Mouse (Mus musculus): ENCODE data around the gene Asic4. TPM values are rescaled to one million over a fixed set of nuclear protein-coding genes. Genes with fewer than 3 reads are reported as not detected.
A peak's percentile ranks its signal among the peaks of the same experiment; 100 is the strongest.

Asic4 gene
- polyA plus RNA-seq, 1 experiment from 2014 or later: 2.9 TPM

GRCm38 (mm10) chr1:75480036-75480435 lies 29.8 kb downstream of the Asic4 start:
- peak overlapping the region; percentile 89 for H3K4me2 ChIP-seq (ENCODE audit: low read depth)
- peaks cover 6% of the 10 kb centered on the region for H3K36me3 ChIP-seq (ENCODE audit: control insufficient read depth, insufficient read depth, low read length)
- H3K4me3 ChIP-seq (ENCODE audit: low read depth, low read length): peak overlapping the region; percentile 84
- H3K27ac ChIP-seq (ENCODE audit: low read depth, low read length): no peak overlapping the region
- no peaks in the 10 kb centered on the region for H3K9me3 ChIP-seq (ENCODE audit: control insufficient read depth, low read length)
- peaks cover 17% of the 10 kb centered on the region for H3K4me1 ChIP-seq (ENCODE audit: control insufficient read depth, insufficient read depth, low read length)
- DNase-seq (ENCODE audit: low spot score) (no peak), ATAC-seq (ENCODE audit: insufficient read depth, low FRiP score, low TSS enrichment) (no peak)
- peaks cover 16% of the 10 kb centered on the region for H3K27me3 ChIP-seq (ENCODE audit: control insufficient read depth, insufficient read depth, low read length)
- WGBS: 16% methylated on average over 13 of the region's 13 CpGs
- peak overlapping the region; percentile 75 for H3K9ac ChIP-seq (ENCODE audit: low read length)

GRCm38 (mm10) chr1:75480735-75481134 lies 30.5 kb downstream of the Asic4 start:
- H3K4me1 ChIP-seq (ENCODE audit: control insufficient read depth, insufficient read depth, low read length): peaks cover 17% of the 10 kb centered on the region
- 82% methylated on average over 7 of the region's 7 CpGs for WGBS
- no peak for ATAC-seq (ENCODE audit: insufficient read depth, low FRiP score, low TSS enrichment)
- H3K27ac ChIP-seq (ENCODE audit: low read depth, low read length): no peak overlapping the region
- H3K9ac ChIP-seq (ENCODE audit: low read length): no peak overlapping the region
- no peak for DNase-seq (ENCODE audit: low spot score)
- H3K36me3 ChIP-seq (ENCODE audit: control insufficient read depth, insufficient read depth, low read length): peaks cover 2% of the 10 kb centered on the region
- H3K4me3 ChIP-seq (ENCODE audit: low read depth, low read length): no peak overlapping the region
- H3K27me3 ChIP-seq (ENCODE audit: control insufficient read depth, insufficient read depth, low read length): peaks cover 23% of the 10 kb centered on the region
- H3K4me2 ChIP-seq (ENCODE audit: low read depth): peak overlapping the region; percentile 89
- H3K9me3 ChIP-seq (ENCODE audit: control insufficient read depth, low read length): no peaks in the 10 kb centered on the region

GRCm38 (mm10) chr1:75486561-75486960 lies 36.3 kb downstream of the Asic4 start:
- WGBS: 5% methylated on average over 24 of the region's 24 CpGs
- peak overlapping the region; percentile 37; the same call in 1 of the 2 replicates for H3K4me3 ChIP-seq (ENCODE audit: low read depth, low read length)
- peaks cover 9% of the 10 kb centered on the region; the same call in 1 of the 2 replicates for H3K4me1 ChIP-seq (ENCODE audit: control insufficient read depth, insufficient read depth, low read length)
- no peak overlapping the region for H3K9ac ChIP-seq (ENCODE audit: low read length)
- H3K4me2 ChIP-seq (ENCODE audit: low read depth): peak overlapping the region; percentile 58
- no peak overlapping the region for H3K27ac ChIP-seq (ENCODE audit: low read depth, low read length)
- no peaks in the 10 kb centered on the region; the same call in 1 of the 2 replicates for H3K36me3 ChIP-seq (ENCODE audit: control insufficient read depth, insufficient read depth, low read length)
- peaks cover 48% of the 10 kb centered on the region for H3K27me3 ChIP-seq (ENCODE audit: control insufficient read depth, insufficient read depth, low read length)
- DNase-seq (ENCODE audit: low spot score) (no peak), ATAC-seq (ENCODE audit: insufficient read depth, low FRiP score, low TSS enrichment) (no peak)
- H3K9me3 ChIP-seq (ENCODE audit: control insufficient read depth, low read length): no peaks in the 10 kb centered on the region

GRCm38 (mm10) chr1:75487040-75487404 lies 36.8 kb downstream of the Asic4 start:
- H3K27me3 ChIP-seq (ENCODE audit: control insufficient read depth, insufficient read depth, low read length): peaks cover 48% of the 10 kb centered on the region
- no peak for DNase-seq (ENCODE audit: low spot score)
- H3K36me3 ChIP-seq (ENCODE audit: control insufficient read depth, insufficient read depth, low read length): no peaks in the 10 kb centered on the region; the same call in 1 of the 2 replicates

GRCm38 (mm10) chr1:75487405-75488161 lies 37.3 kb downstream of the Asic4 start:
- peak; percentile 80 for DNase-seq (ENCODE audit: low spot score)
- under 1% methylated on average over 62 of the region's 62 CpGs for WGBS
- Histone ChIP-seq H3K36me3 (ENCODE audit: control insufficient read depth, insufficient read depth, low read length) (no peaks in the 10 kb centered on the region; the same call in 1 of the 2 replicates), H3K4me2 (ENCODE audit: low read depth) (peak overlapping the region; percentile 58), H3K27me3 (ENCODE audit: control insufficient read depth, insufficient read depth, low read length) (peaks cover 45% of the 10 kb centered on the region), H3K4me3 (ENCODE audit: low read depth, low read length) (peak overlapping the region; percentile 37), H3K4me1 (ENCODE audit: control insufficient read depth, insufficient read depth, low read length) (peaks cover 9% of the 10 kb centered on the region; the same call in 1 of the 2 replicates), H3K9ac (ENCODE audit: low read length) (peak overlapping the region; percentile 18), H3K9me3 (ENCODE audit: control insufficient read depth, low read length) (no peaks in the 10 kb centered on the region), H3K27ac (ENCODE audit: low read depth, low read length) (no peak overlapping the region)
- ATAC-seq (ENCODE audit: insufficient read depth, low FRiP score, low TSS enrichment): peak; percentile 62; the same call in 1 of the 2 replicates

More at GRCm38 (mm10) chr1:75487040-75487404, 36.8 kb downstream of the Asic4 start:
- peak overlapping the region; percentile 37 for H3K4me3 ChIP-seq (ENCODE audit: low read depth, low read length)
- peak overlapping the region; percentile 18; the same call in 1 of the 2 replicates for H3K9ac ChIP-seq (ENCODE audit: low read length)
- no peaks in the 10 kb centered on the region for H3K9me3 ChIP-seq (ENCODE audit: control insufficient read depth, low read length)
- no peak overlapping the region for H3K27ac ChIP-seq (ENCODE audit: low read depth, low read length)
- under 1% methylated on average over 13 of the region's 13 CpGs for WGBS
- H3K4me1 ChIP-seq (ENCODE audit: control insufficient read depth, insufficient read depth, low read length): peaks cover 9% of the 10 kb centered on the region; the same call in 1 of the 2 replicates
- ATAC-seq (ENCODE audit: insufficient read depth, low FRiP score, low TSS enrichment): peak; percentile 24; the same call in 1 of the 2 replicates
- peak overlapping the region; percentile 58 for H3K4me2 ChIP-seq (ENCODE audit: low read depth)

GRCm38 (mm10) chr1:75490785-75491551 lies 40.7 kb downstream of the Asic4 start:
- Histone ChIP-seq H3K4me2 (ENCODE audit: low read depth) (no peak overlapping the region), H3K27me3 (ENCODE audit: control insufficient read depth, insufficient read depth, low read length) (peaks cover 22% of the 10 kb centered on the region), H3K4me1 (ENCODE audit: control insufficient read depth, insufficient read depth, low read length) (peaks cover 9% of the 10 kb centered on the region; the same call in 1 of the 2 replicates), H3K27ac (ENCODE audit: low read depth, low read length) (no peak overlapping the region), H3K9me3 (ENCODE audit: control insufficient read depth, low read length) (no peaks in the 10 kb centered on the region), H3K36me3 (ENCODE audit: control insufficient read depth, insufficient read depth, low read length) (no peaks in the 10 kb centered on the region; the same call in 1 of the 2 replicates), H3K4me3 (ENCODE audit: low read depth, low read length) (no peak overlapping the region), H3K9ac (ENCODE audit: low read length) (no peak overlapping the region)
- DNase-seq (ENCODE audit: low spot score) (no peak), ATAC-seq (ENCODE audit: insufficient read depth, low FRiP score, low TSS enrichment) (no peak)
- WGBS: 84% methylated on average over 34 of the region's 34 CpGs

GRCm38 (mm10) chr1:75492579-75493170 lies 42.4 kb downstream of the Asic4 start:
- no peaks in the 10 kb centered on the region; the same call in 1 of the 2 replicates for H3K36me3 ChIP-seq (ENCODE audit: control insufficient read depth, insufficient read depth, low read length)
- H3K4me3 ChIP-seq (ENCODE audit: low read depth, low read length): no peak overlapping the region
- H3K4me2 ChIP-seq (ENCODE audit: low read depth): no peak overlapping the region
- H3K9me3 ChIP-seq (ENCODE audit: control insufficient read depth, low read length): no peaks in the 10 kb centered on the region
- H3K4me1 ChIP-seq (ENCODE audit: control insufficient read depth, insufficient read depth, low read length): 0 out of 2 replicates have a peak, but pooled peaks cover 3% of the 10 kb centered on the region
- DNase-seq (ENCODE audit: low spot score): no peak
- WGBS: 40% methylated on average over 24 of the region's 24 CpGs
- H3K27me3 ChIP-seq (ENCODE audit: control insufficient read depth, insufficient read depth, low read length): peaks cover 8% of the 10 kb centered on the region; the same call in 1 of the 2 replicates
- ATAC-seq (ENCODE audit: insufficient read depth, low FRiP score, low TSS enrichment): no peak
- no peak overlapping the region for H3K27ac ChIP-seq (ENCODE audit: low read depth, low read length)
- no peak overlapping the region for H3K9ac ChIP-seq (ENCODE audit: low read length)

- Histone ChIP-seq H3K27ac (ENCODE audit: low read depth, low read length) (no peak overlapping the region), H3K4me2 (ENCODE audit: low read depth) (no peak overlapping the region), H3K4me3 (ENCODE audit: low read depth, low read length) (no peak overlapping the region), H3K36me3 (ENCODE audit: control insufficient read depth, insufficient read depth, low read length) (no peaks in the 10 kb centered on the region; the same call in 1 of the 2 replicates), H3K9me3 (ENCODE audit: control insufficient read depth, low read length) (no peaks in the 10 kb centered on the region), H3K4me1 (ENCODE audit: control insufficient read depth, insufficient read depth, low read length) (no peaks in the 10 kb centered on the region), H3K9ac (ENCODE audit: low read length) (no peak overlapping the region), H3K27me3 (ENCODE audit: control insufficient read depth, insufficient read depth, low read length) (no peaks in the 10 kb centered on the region)
- 42% methylated on average over 12 of the region's 12 CpGs for WGBS
- ATAC-seq (ENCODE audit: insufficient read depth, low FRiP score, low TSS enrichment): no peak
- peak; percentile 52 for DNase-seq (ENCODE audit: low spot score)
Measured at GRCm38 (mm10) chr1:75494878-75495548, 44.8 kb downstream of the Asic4 start.
